Mouse (Mus musculus) heart, postnatal 4 days (tissue): ENCODE measurements around the gene Ckb. TPM values are rescaled to one million over a fixed set of nuclear protein-coding genes. Genes with fewer than 3 reads are reported as not detected.
"Not testable (repeated sequence)": the region's sequence is repeated elsewhere in the genome, so short reads cannot be mapped to it uniquely, and the experiment has no call there.

Experiments
- DNase-seq: peaks from one replicate; pipeline ENCODE4 v3.0.0; 2021
- total RNA-seq, 2 experiments: library from RNA; stranded (reverse); gene quantifications; 2 replicates each; pipeline ENCODE4 v1.2.3; 2021

Gene Ckb
- total RNA-seq, 2 experiments from 2014 or later, result 165 to 181 TPM

DNA sequence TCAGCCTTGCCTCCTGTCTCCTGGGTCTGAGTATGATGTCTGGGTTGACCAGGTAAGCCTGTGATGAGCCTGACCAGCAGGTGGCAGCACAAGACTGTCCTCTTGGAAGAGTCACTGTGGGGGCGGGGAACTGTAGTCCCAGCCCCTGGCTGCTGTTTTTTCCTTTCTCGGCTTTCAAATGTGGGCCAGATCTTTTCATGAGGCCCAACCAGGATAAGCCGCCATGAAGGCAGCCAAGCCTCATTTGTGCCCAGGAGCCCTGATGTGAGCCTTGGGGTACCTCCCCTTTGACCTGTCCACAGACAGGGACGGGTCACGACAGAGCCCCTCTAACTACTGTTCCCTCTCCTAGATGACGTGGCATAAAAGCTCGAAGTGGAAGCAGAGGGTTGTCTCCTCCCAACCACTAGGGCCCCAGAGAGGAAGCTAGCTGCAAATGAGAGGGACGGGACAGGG, 3.7 kb downstream of the Ckb start:
- DNase-seq, result peak; percentile 99

DNA sequence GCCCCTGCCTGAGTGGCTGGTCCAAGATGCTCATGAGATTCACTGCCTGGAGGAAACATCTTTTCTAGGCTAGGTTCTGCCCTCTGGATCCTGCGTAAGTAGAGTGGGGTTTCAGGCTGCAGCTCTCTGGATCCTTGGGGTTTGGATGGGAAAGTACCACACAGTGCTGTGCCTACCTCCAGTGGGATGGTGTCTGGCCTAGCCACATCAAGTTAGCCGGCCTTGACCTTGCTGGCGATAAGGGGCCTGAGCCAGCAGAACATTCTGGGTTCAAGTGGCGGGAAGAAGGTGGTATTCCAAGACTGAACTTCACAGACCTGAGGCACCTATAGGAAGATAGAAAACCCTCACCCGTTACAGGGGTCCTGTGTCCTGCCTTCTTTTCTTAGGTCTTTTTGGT, 4.7 kb downstream of the Ckb start:
- DNase-seq, result no peak

DNA sequence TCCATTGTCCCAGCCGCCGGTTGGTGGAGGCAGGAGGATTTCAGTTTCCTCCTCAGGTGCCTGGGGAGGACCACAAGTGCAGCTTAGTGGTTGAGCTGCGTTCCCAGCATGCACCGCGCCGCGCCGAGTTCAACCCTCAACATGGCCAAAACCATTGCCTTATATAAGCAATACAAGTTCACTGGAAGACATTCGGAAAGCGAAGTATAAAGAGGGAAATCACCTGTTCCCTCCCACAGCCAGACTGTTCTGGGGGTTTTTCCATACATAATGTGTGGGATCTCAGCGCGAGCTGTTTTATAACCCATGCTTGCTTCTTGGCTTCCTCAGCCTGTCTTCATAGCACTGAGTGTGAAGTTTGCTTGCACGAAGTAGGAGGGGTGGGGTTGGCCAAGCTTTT, 5.8 kb downstream of the Ckb start:
- no peak for DNase-seq

DNA sequence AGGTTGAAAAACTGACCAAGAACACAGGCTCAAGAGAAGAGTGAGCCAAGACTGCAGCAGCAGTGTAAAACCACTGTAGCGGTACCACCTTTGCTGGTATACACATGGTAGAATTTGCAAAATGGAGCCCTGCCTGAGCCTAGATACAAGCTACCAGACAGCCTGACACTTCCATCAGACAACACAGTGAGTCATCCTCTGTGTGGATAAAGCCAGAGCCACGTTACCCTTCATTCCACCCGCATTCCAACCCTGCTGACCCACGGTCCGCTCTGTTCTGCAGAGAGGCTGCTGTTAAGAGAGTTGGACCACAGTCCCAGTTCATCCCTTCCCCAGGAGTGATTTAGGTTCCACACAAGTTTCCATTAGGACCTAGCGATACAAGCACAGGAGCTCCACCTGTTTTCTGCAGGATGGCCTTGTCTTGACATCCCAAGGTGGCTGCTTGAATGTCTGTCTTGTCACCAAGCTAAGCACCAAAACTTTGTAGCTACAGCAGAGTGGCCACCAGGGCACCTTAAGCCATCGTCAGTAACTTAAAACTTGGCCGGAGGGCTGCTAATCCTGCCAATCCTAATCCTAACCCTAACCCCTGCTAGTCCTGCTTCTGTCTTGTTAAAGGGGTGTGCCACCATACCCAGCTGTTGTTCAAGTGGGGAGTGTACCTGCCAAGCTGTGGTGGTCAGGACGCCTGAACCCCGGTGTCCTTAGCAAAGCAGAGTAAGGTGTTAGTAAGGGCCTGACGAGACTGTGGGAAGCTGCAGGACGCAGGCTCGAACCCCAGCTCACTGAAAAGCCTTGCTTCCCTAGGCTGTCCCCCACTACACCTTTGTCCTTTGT, 6.9 kb downstream of the Ckb start:
- DNase-seq, result no peak

DNA sequence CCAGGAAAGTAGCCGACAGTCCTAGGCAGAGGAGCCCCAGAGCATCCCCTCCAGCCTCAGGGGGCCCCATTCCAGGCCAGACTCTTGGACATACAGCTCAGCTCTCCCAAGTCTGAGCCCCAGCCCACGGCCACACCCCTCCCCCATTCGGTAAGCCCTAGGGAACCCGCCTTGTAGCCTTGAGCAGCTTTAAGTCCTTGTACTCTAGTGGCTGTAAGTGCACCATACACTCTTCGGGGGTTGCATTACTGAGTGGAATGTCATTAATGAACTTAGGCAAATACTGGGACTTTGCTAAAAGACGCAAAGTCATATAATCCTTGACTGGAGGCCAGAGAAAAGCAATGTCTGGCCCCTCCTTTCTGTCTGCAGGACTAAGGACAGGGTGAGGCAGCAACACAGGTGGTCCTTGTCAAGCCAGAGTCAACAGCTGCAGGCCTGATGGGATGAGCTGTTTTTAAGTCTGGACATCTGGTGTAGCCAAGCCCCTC, 7.9 kb downstream of the Ckb start:
- peak; percentile 72 for DNase-seq

DNA sequence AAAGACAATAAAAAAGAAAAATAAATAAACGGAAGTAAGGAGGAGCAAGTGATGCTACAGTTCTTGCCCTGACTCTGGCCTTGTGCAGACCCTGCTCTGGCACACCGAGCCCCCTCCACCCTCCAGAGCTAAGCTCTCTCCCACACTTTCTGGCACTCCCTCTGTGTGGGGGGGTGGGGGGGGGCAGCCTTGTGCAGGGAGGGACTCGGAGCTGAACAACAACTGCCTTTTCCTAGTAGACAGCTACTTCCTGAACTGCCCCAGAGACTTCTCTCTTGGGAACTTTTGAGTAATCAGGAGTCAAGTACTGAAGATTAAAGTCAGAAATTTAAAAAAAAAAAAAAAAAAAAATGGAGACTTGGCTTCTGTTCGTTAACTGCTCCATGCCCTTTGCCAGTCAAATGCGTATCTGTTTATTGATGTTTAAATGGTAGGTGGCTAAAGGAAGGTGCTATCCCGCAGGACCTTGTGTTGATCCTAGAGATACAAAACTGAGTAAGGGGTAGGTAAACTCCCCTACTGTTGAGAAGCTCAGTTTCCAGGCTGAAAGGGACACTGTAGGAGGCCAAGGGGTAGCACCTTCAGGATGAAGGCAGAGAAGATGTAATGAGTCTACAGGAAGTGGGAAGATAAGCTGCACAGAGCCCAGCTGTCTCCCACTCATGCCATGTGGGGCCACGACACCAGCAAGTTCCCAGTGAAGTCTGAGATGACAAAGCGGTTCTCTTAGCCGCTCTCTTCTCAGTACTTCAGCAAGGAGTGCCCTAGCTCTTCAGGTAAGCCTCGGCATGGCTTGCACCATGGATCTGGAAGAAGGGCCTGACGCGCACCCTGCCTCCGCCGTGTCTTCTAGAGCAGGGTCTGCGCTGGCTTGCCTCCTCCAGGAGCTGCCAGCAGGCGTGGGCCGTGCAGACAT, 8.7 kb downstream of the Ckb start:
- no peak for DNase-seq

DNA sequence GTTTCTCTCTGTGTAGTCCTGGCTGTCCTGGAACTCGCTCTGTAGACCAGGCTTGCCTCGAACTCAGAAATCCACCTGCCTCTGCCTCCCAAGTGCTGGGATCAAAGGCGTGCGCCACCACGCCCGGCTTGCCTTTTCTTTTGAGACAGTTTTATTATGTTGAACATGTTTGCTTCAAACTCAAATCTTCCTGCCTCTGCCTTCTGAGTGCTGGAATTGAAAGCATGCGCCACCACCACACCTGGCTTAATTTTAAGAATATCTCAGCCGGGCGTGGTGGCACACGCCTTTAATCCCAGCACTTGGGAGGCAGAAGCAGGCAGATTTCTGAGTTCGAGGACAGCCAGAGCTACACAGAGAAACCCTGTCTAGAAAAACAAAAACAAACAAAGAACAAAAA, 10.6 kb downstream of the Ckb start:
- DNase-seq, result not testable (repeated sequence)

DNA sequence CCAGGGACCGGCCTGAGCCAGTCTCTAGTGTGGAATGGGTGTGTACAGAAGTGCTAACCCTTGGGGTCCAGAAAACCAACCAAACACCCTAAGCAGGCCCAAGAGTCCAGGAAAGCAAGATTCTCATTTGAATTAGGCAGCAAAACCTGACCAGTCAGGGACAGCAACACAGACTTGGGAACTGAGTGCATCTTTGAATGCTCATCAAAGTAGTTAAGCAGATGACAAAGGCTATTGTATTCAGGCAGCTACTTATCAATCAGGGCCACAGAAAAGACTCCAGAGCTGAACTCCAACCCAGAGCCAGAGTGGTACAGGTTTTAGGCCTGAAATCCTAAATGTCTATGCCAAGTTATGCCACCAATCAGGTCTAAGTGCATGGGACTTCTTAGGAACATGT, 11.5 kb downstream of the Ckb start:
- no peak for DNase-seq

DNA sequence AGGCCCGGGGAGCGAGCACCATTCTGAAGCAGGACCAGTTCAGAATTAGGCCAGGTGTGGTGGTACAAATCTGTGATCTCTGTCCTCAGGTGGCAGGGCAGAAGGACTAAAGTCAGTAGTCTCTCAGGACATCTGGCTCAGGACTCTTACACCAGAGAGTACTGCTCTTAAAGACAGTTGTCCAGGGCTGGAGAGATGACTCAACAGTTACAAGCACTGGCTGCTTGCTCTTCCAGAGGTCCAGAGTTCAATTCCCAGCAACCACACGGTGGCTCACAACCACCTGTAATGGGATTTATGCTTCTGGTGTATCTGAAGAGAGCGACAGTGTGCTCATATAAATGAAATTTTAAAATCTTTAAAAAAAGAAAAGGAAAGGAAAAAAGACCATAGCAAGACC, 12.8 kb downstream of the Ckb start:
- no peak for DNase-seq

DNA sequence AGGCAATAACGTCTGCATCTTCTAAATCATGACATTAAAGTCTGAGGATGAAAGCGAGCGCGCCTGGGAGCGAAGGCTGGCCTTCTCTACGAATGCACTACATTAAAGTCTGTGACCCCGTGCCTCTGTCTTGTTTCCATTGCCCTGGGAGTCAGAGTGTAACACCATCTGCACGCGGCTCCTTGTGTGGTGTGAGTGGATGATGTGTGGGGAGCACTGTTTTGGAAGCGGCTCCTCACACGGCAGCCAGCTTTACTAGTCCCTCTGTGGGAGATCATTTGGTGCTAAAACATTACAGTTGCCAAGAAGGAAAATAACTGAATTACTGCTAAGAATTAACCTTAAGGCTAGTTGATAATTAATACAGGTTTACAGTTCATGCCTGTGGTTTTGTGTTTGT, 16.4 kb downstream of the Ckb start:
- DNase-seq, result no peak

DNA sequence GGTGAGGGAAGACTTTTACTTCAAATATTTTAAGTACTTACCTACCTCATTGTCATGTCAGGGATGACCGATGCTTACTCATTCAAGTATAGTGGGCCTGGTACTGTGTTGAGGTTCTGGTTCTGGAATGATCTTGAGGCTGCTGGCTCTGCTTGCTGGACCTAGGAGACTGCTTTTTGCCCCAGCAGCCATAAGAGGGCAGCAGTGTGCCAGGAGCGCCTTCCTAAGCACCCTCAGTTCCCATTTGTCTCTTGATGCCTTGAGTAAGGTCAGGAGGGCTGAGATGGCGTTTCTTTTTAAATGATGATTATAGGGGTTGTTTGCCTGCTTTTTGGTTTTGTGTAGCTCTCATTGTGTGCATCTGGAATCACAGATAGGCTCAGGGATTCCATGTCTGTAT, 18.7 kb downstream of the Ckb start:
- peak; percentile 80 for DNase-seq

DNA sequence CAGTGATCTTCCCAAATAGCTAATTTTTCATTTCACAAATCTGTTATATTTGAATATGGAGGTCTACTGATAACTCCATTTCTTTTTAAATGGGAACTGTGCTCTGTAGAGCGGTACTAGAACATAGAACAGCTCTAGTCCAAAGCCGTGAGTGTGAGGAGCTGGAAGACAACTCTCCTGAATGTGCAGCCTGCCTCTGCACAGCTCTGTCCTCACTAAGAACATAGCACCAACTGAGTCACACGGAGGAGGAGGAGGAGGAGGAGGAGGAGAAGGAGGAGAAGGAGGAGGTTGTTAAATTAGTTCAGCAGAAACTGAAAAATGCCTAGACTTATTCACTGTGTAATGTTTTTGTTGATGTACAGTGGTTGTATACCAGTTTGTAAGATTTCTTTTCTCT, 19.2 kb downstream of the Ckb start:
- DNase-seq, result no peak

DNA sequence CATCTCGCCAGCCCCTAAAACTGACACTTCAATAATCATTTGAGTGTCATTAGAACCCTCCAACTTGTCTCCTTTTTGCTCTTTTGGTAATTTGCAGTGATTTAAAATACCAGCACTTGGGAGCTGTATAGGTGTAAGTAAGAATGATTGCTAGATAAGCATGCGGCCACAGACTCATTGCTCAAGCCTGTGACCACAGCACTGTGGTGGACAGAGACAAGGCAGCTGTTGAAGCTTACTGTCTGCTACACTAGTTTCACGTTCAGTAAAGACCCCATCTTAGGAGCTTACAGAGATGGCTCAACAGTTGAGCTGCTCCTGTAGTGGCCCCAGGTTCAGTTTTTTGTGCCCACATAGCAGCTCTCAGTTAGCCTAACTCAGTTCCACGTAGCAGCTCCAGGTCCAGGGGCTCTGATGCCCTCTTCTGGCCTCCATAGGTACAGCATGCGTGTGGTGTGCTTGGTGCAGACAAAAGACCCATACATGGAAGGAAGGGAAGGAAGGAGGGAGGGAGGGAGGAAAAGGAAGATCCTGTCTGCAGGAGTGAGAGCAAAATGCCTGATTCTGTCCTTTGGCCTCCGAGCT, 24.0 kb downstream of the Ckb start:
- peak; percentile 80 for DNase-seq

Other genes starting within 250 kb of the Ckb start
- gene Tnfaip2, start 229.9 kb downstream of the Ckb start, total RNA-seq, result 10 to 100 TPM; 19.1 to 23.3 TPM
- gene Gm266, start 186.5 kb downstream of the Ckb start, total RNA-seq, result 1 to 10 TPM in 1 of 2 experiments, under 1 TPM in 1; 0.88 to 1.6 TPM
- gene Eif5, start 134.3 kb downstream of the Ckb start, total RNA-seq, result 100 to 1,000 TPM; 240 to 258 TPM
- 10 to 100 TPM; 77.5 to 79.9 TPM for gene Mark3, start 97.8 kb downstream of the Ckb start, total RNA-seq
- gene Trmt61a, start 5.8 kb upstream of the Ckb start, total RNA-seq, result 1 to 10 TPM; 9.4 to 9.8 TPM
- 10 to 100 TPM; 29.3 to 32.6 TPM for gene Bag5, start 40.9 kb upstream of the Ckb start, total RNA-seq
- 10 to 100 TPM; 40.0 to 42.1 TPM for gene Apopt1, start 40.9 kb upstream of the Ckb start, total RNA-seq
- gene Klc1, start 86.5 kb upstream of the Ckb start, total RNA-seq, result 100 to 1,000 TPM; 159 to 169 TPM
- gene Xrcc3, start 141.5 kb upstream of the Ckb start, total RNA-seq, result 1 to 10 TPM; 4.8 to 5.5 TPM
- 10 to 100 TPM; 36.2 to 38.7 TPM for gene Zfyve21, start 141.8 kb upstream of the Ckb start, total RNA-seq
- 10 to 100 TPM; 24.8 to 25.7 TPM for gene Ppp1r13b, start 235.8 kb upstream of the Ckb start, total RNA-seq